Mouse (Mus musculus): Measurements from ENCODE around the gene Cd3d.

Gene Cd3d

GRCm38 (mm10) chr9:44981676-44982075 lies at the start of gene Cd3d:
Gene Cd3d, plus strand, starts transcription at chr9:44981786.
- TF ChIP-seq GATA4 (IDR thresholded peaks at IDR 0.05; ENCODE audit: insufficient replicate concordance, low read length), result no peak

DNA sequence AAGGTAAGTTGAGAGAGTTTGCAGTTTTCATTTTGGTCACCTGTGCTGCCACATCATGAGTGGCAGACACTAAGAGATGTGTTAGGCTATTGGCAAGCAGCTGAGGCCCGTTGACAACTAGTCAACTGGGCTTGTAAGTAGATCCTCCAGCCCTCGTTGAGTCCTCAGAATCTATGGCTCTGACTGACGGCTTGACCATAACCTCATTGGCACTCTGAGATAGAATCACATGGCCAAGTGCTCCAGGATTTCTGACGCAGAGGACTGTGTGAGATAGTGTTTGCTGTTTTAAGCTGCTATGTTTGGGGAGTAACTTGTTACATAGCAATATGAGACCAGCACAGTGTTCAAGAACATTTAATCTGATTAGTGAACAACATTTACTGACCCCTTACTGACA lies 39.8 kb upstream of the Cd3d start:
- no peak for TF ChIP-seq GATA4 (IDR thresholded peaks at IDR 0.05; ENCODE audit: insufficient replicate concordance, low read length)

GRCm38 (mm10) chr9:44942421-44942820 lies 39.2 kb upstream of the Cd3d start:
- TF ChIP-seq GATA4 (IDR thresholded peaks at IDR 0.05; ENCODE audit: insufficient replicate concordance, low read length), result no peak

- TF ChIP-seq GATA4 (IDR thresholded peaks at IDR 0.05; ENCODE audit: insufficient replicate concordance, low read length), result no peak
These were observed 35.3 kb upstream of the Cd3d start for GRCm38 (mm10) chr9:44946185-44946695.

DNA sequence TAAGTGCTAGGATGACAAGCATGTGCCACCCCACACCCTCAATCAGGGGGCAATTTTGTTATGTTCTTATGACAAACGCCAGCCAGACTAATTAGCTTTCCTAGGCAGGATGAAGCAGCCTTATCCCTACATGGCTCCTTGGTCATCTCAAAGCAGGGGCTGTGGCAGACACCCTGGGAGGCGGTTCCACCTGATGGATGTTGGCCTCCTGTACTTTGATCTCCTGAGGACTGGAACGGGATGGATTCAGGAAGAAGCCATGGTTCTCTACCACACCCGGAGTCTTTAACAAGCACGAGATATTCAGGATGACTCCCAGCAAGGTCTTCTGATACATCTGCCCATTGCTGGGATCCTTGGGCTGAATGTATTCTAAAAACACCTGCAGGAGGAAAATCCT lies 33.8 kb upstream of the Cd3d start:
- TF ChIP-seq GATA4 (IDR thresholded peaks at IDR 0.05; ENCODE audit: insufficient replicate concordance, low read length), result no peak

DNA sequence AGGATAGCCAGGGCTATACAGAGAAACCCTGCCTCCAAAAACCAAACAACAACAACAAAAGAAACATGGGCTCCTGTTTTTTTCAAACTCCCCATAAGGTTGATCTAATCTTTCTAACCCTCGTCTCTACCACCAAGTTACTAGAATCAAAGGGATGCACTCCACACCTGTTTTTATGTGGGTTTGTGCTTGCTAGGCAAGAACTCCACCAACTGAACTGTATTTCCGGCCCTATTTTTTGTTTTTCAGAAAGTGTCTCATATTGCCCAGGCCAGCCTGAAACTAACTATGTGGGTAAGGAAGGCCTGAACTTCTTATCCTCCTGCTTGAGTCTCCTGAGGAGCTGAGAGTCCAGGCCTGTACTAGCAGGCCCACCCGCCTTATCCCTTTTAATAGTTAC lies 27.2 kb upstream of the Cd3d start:
- no peak for TF ChIP-seq GATA4 (IDR thresholded peaks at IDR 0.05; ENCODE audit: insufficient replicate concordance, low read length)

DNA sequence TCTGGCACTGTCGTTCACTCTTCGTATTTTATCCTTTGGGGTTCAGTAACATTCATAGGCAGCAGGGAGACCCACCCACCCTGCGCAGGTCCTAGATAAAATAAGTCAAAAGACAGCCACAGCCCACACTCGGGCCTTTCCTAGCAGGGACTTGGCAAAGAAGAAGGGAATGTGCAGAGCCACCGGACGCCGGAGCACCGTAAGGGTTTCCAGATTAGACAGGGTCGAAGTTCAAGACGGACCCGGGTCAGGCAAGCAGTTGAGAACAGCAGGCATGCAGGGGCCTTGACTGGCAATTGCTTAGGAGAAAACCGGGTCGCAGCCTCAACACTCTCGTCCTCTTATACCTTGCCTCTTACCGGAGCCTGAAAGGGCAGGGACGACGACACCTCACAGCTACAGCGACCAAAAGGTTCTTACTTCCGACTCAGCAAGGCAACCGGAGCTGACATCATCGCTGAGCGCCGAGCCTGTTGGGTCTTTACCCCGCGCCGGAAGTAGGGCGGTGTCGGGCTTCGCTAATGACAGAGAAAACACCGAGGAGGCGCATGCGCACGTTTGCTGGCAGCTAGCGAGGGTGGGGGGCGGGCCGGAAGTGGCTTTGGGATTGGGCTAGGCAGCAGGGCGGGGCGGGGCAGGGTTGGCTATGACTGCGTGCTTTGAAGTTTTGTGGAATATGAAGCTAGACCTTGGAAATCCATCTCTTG lies 16.3 kb upstream of the Cd3d start, which contains the start of gene Ube4a:
TSS of gene Ube4a (minus strand) at position 475 of the 707 bp plus-strand sequence.
- TF ChIP-seq GATA4 (IDR thresholded peaks at IDR 0.05; ENCODE audit: insufficient replicate concordance, low read length), result 0 out of 2 replicates have a peak, but pooled peaks have one; percentile 28

GRCm38 (mm10) chr9:44965833-44966466 lies 15.6 kb upstream of the Cd3d start:
- TF ChIP-seq GATA4 (IDR thresholded peaks at IDR 0.05; ENCODE audit: insufficient replicate concordance, low read length), result no peak

GRCm38 (mm10) chr9:44966815-44967242 lies 14.8 kb upstream of the Cd3d start:
- no peak for TF ChIP-seq GATA4 (IDR thresholded peaks at IDR 0.05; ENCODE audit: insufficient replicate concordance, low read length)

GRCm38 (mm10) chr9:44969450-44969849 lies 12.1 kb upstream of the Cd3d start:
- TF ChIP-seq GATA4 (IDR thresholded peaks at IDR 0.05; ENCODE audit: insufficient replicate concordance, low read length), result no peak

DNA sequence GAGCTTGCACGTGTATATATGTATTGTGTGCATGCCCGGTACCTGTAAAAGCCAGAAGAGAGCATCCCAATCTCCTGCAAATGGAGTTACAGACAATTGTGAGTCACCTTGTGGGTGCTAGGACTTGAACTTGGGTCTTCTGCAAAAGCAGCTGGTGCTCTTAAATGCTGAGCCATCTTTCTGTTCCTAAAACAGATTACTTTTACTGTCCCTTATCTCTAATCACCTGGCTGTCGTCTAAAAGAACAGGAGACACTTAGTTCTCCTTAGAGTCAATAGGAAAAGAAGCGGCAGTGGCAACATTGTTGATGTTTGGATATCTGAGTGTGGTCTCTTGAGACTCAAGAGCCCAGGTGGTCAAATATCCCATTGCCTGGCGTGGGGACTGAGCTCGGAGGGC lies 3.8 kb upstream of the Cd3d start:
- TF ChIP-seq GATA4 (IDR thresholded peaks at IDR 0.05; ENCODE audit: insufficient replicate concordance, low read length), result no peak

- no peak for TF ChIP-seq GATA4 (IDR thresholded peaks at IDR 0.05; ENCODE audit: insufficient replicate concordance, low read length)
These were observed 1.8 kb upstream of the Cd3d start for GRCm38 (mm10) chr9:44979806-44980205.

DNA sequence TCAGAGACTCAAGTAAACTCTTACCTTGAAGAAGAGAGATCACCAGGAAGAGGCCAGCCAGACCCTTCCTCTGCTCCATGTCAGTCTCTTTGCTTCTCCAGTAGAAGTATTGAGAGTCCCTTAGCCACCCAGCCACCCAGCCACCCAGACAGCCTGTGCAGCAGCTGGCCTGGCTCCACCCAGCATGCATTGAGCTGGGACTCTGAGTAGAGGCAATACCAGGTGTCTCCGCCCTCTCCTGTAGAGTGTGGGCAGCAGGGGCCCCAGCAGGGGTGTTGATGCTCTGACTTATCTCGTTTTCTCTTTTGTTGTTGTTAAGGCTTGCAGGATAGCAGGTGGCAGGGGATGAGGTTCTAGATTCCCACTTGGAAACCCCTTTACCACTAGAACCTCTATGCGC lies 1.3 kb upstream of the Cd3d start, which contains the start of gene Cd3g:
TSS of gene Cd3g (minus strand) at position 190 of the 400 bp plus-strand sequence.
- TF ChIP-seq GATA4 (IDR thresholded peaks at IDR 0.05; ENCODE audit: insufficient replicate concordance, low read length), result no peak

DNA sequence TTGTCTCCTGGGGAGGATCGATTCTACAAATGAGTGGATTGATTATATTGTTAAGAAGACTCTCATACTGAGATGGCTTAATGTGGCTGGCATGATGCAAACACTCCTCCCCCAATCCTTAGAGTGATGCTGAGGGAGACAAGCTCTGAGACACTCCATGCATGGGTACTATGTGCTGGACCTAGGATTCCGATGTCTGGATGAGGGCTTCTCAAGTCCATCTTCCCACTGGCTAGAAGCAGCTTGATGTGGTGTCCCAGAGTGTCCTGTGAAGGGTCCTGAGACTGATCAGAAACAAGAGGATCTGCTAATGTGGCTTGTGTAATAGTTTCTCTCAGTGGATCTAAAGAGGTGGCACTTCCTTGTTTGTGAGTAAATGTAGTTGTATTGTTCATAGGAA lies 482 bp upstream of the Cd3d start:
- no peak for TF ChIP-seq GATA4 (IDR thresholded peaks at IDR 0.05; ENCODE audit: insufficient replicate concordance, low read length)

DNA sequence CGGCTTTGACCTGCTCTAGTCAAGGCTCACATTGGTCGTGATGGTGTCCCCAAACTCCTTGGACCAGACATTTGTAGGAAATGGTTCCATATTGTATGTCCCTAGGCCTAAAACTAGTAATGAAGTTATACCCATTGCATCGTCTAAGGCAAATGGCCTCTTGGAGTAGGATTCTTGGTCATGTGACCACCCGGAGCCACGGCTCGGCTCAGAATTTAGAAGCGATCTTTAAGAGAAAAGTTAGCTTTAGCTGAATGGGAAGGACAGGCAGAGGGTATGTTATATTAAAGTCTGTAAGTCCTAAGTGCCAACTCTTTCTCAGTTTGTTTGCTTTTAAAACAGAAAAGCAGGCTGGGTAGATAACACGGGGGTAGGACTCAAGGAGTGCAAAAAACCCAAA lies 495 bp downstream of the Cd3d start:
- no peak for TF ChIP-seq GATA4 (IDR thresholded peaks at IDR 0.05; ENCODE audit: insufficient replicate concordance, low read length)

- no peak for TF ChIP-seq GATA4 (IDR thresholded peaks at IDR 0.05; ENCODE audit: insufficient replicate concordance, low read length)
These were observed 945 bp downstream of the Cd3d start for GRCm38 (mm10) chr9:44982531-44982930.

All from liver, adult (tissue).